ENCODE assay signal across 31 mouse cellular contexts in the genomic region with DNA sequence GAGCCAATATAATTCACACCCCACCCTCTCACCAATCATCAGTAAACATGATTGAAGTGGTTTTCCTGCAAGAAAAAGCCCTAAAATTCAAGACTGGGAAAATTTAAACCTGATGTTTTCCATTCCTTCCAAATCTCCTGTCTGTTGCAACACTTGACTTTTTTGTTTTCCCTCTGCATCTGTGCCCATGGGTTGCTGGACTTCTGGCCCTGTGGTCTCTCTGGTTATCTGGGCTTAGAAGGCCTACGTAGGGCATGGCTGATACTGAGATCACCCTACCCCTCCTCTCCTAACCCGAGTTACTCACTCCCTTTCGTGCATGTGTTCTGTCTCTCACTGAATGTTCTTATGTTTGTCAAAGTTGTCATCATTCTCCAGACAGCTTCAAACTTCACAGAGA.
A peak's percentile ranks its signal among the peaks of the same experiment; 100 is the strongest.
DNase-seq lines count a peak whose midpoint lies in the region; ATAC-seq and TF ChIP-seq lines count a peak whose summit lies in the region.
"Had no signal": no experiment of that assay in that cellular context is flagged by ENCODE, and none has a peak within 500 bp of the region (broad histone marks: within the 10 kb centered on the region; RNA-seq: fewer than 3 reads in every experiment).

No protein-coding gene starts in this region.

- no peaks in the 10 kb centered on the region for H3K4me1 ChIP-seq in forebrain, postnatal 0 days (ENCODE audit: insufficient read depth)
- no peaks in the 10 kb centered on the region for H3K4me1 ChIP-seq in forebrain, embryonic 12.5 days
- H3K4me1 ChIP-seq: embryonic facial prominence, embryonic 13.5 days; heart, embryonic 13.5 days; hindbrain, embryonic 12.5 days; limb, embryonic 10.5 days; limb, embryonic 15.5 days; liver, embryonic 13.5 days; midbrain, embryonic 15.5 days; neural tube, embryonic 12.5 days had no signal

- H3K27me3 ChIP-seq in forebrain, postnatal 0 days (ENCODE audit: insufficient read depth, low read length), result no peaks in the 10 kb centered on the region
- H3K27me3 ChIP-seq in forebrain, embryonic 12.5 days, result no peaks in the 10 kb centered on the region
- H3K27me3 ChIP-seq: embryonic facial prominence, embryonic 13.5 days; heart, embryonic 13.5 days; hindbrain, embryonic 12.5 days; limb, embryonic 15.5 days; liver, embryonic 13.5 days; midbrain, embryonic 15.5 days; neural tube, embryonic 12.5 days; Patski had no signal

- no peak overlapping the region for H3K9ac ChIP-seq in forebrain, postnatal 0 days
- H3K9ac ChIP-seq in forebrain, embryonic 12.5 days, result no peak overlapping the region
- H3K9ac ChIP-seq: embryonic facial prominence, embryonic 13.5 days; heart, embryonic 13.5 days; hindbrain, embryonic 12.5 days; limb, embryonic 15.5 days; liver, embryonic 13.5 days; midbrain, embryonic 15.5 days; neural tube, embryonic 12.5 days had no signal

- WGBS in forebrain, postnatal 0 days, result 74% methylated on average over 3 of the region's 3 CpGs
- 84% methylated on average over 3 of the region's 3 CpGs for WGBS in forebrain, embryonic 12.5 days

- TF ChIP-seq CTCF in forebrain, postnatal 0 days (IDR thresholded peaks at IDR 0.05; ENCODE audit: low read depth), result no peak

- no peak overlapping the region for H3K4me3 ChIP-seq in forebrain, postnatal 0 days (ENCODE audit: low read depth, low read length)
- no peak overlapping the region for H3K4me3 ChIP-seq in forebrain, embryonic 12.5 days (replicated peaks)
- H3K4me3 ChIP-seq: embryonic facial prominence, embryonic 13.5 days; heart, embryonic 13.5 days; hindbrain, embryonic 12.5 days; limb, embryonic 10.5 days; limb, embryonic 15.5 days; liver, embryonic 13.5 days; midbrain, embryonic 15.5 days; neural tube, embryonic 12.5 days had no signal

- H3K4me2 ChIP-seq in forebrain, postnatal 0 days (ENCODE audit: low read depth), result no peak overlapping the region
- H3K4me2 ChIP-seq in forebrain, embryonic 12.5 days, result no peak overlapping the region
- H3K4me2 ChIP-seq: embryonic facial prominence, embryonic 13.5 days; heart, embryonic 13.5 days; hindbrain, embryonic 12.5 days; limb, embryonic 15.5 days; liver, embryonic 13.5 days; midbrain, embryonic 15.5 days; neural tube, embryonic 12.5 days had no signal

- DNase-seq in forebrain, postnatal 0 days, result no peak
- peak; percentile 44 to 51 for DNase-seq in heart, adult 18-20 months
- no peak for DNase-seq in heart, postnatal 4 days
- peak; percentile 42 for DNase-seq in adipocyte (ENCODE audit: low spot score)
- peak; percentile 9 for DNase-seq in heart, postnatal 25 days (ENCODE audit: low spot score)
- DNase-seq in adrenal gland, adult 2 months, result no peak
- no peak for DNase-seq in left cerebral cortex, adult 9 months (ENCODE audit: low spot score in 2 of 2)
- DNase-seq: adrenal gland, postnatal 25 days; cerebellum, adult 18-20 months; cerebellum, postnatal 10 days; kidney, adult 9 months; kidney, postnatal 10 days; layer of hippocampus, postnatal 36 days; liver, embryonic 13.5 days; lung, adult 18-20 months; right cerebral cortex, adult 18-20 months; thymus, adult 18-20 months; thymus, postnatal 25 days had no signal

- H3K9me3 ChIP-seq in forebrain, postnatal 0 days (ENCODE audit: low read length), result no peaks in the 10 kb centered on the region
- H3K9me3 ChIP-seq in forebrain, embryonic 12.5 days, result no peaks in the 10 kb centered on the region
- H3K9me3 ChIP-seq: embryonic facial prominence, embryonic 13.5 days; G1E; heart, embryonic 13.5 days; hindbrain, embryonic 12.5 days; limb, embryonic 10.5 days; limb, embryonic 15.5 days; liver, embryonic 13.5 days; midbrain, embryonic 15.5 days; neural tube, embryonic 12.5 days had no signal

- intact Hi-C loops in heart, postnatal 25 days (cut with DNase I), result no loop called here

- ATAC-seq in forebrain, postnatal 0 days, result peak; percentile 65; the same call in 1 of the 2 replicates
- no peak for ATAC-seq in forebrain, embryonic 12.5 days (ENCODE audit: low FRiP score)
- ATAC-seq: intestine, postnatal 0 days; lung, postnatal 0 days; midbrain, embryonic 15.5 days; Patski had no signal

- no peaks in the 10 kb centered on the region for H3K36me3 ChIP-seq in forebrain, postnatal 0 days (ENCODE audit: insufficient read depth)
- no peaks in the 10 kb centered on the region for H3K36me3 ChIP-seq in forebrain, embryonic 12.5 days (replicated peaks)
- H3K36me3 ChIP-seq: embryonic facial prominence, embryonic 13.5 days; G1E; heart, embryonic 13.5 days; hindbrain, embryonic 12.5 days; limb, embryonic 10.5 days; limb, embryonic 15.5 days; liver, embryonic 13.5 days; midbrain, embryonic 15.5 days; neural tube, embryonic 12.5 days had no signal

- no peak overlapping the region for H3K27ac ChIP-seq in forebrain, postnatal 0 days (ENCODE audit: low read depth, low read length)
- H3K27ac ChIP-seq in forebrain, embryonic 12.5 days, result no peak overlapping the region
- H3K27ac ChIP-seq: embryonic facial prominence, embryonic 13.5 days; heart, embryonic 13.5 days; hindbrain, embryonic 12.5 days; limb, embryonic 10.5 days; limb, embryonic 15.5 days; liver, embryonic 13.5 days; midbrain, embryonic 15.5 days; neural tube, embryonic 12.5 days; stomach, postnatal 0 days had no signal

Comparison
In these comparisons a context has a peak if more than half of its experiments do, and no peak if none do; other contexts are left out.
1. DNase-seq: peak in heart, adult 18-20 months (2 of 2), adipocyte (single experiment) and heart, postnatal 25 days (single experiment); none in forebrain, postnatal 0 days (single experiment), heart, postnatal 4 days (single experiment), adrenal gland, adult 2 months (single experiment) and left cerebral cortex, adult 9 months (0 of 2).